Mouse (Mus musculus) gastrocnemius, postnatal 4 days (tissue): ENCODE data around the gene Plekha6. TPM values are rescaled to one million over a fixed set of nuclear protein-coding genes. Genes with fewer than 3 reads are reported as not detected.

Source experiments
- DNase-seq, 2 experiments: peaks; one replicate each; pipeline ENCODE4 v3.0.0; 2021 to 2022; ENCODE audit warnings: low spot score in 2 of 2, mixed read lengths in 2 of 2
- long read RNA-seq, 2 experiments: library from polyadenylated mRNA; stranded (forward); transcript quantifications; one replicate each; pipeline ENCODE4 v2.0.0; 2021
- total RNA-seq, 2 experiments: library from RNA; stranded (reverse); gene quantifications; 2 replicates each; pipeline ENCODE4 v1.2.3; 2021

The Plekha6 gene
- total RNA-seq, result 10 to 100 TPM; 12.6 to 14.4 TPM
- long read RNA-seq, experiment 1, partial matches to known transcripts, result 1 of 5 reads
- long read RNA-seq, experiment 1, other reads (novel, unspliced or antisense), result 4 of 5 reads
- long read RNA-seq, experiment 2, partial matches to known transcripts, result 2 of 8 reads
- long read RNA-seq, experiment 2, other reads (novel, unspliced or antisense), result 5 of 8 reads

DNA sequence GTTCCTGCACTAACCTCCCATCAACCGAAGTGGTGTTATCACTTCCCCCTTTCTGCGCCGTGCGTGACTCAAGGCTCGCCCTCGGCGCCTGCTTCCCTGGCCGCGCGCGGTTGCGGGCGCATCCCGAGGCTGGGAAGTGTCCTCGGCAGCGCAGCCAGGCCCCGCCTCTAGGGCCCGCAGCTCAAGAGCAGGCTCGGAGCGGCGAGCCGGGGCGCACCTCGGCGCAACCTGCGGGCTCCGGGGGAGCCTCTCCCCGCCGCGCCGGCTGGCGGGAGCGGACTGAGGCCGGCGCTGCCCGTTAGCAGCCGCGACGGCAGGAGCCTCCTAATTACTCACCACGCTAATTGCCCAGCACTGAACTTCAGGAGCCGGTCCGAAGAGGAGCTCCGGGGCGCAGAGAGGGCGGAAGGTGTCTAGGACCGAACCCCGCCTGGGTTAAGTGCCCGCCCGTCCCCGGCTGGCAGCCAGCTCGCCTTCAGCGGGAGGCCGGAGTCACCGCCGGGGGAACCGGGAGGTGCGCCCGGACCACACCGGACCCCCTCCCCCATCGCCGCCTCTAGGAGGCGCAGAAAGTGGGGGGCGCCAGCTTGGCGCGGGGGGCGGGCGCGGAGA, at the start of gene Plekha6:
TSS of gene Plekha6 (plus strand) at position 391 of the 612 bp plus-strand sequence.
- DNase-seq, result no peak

DNA sequence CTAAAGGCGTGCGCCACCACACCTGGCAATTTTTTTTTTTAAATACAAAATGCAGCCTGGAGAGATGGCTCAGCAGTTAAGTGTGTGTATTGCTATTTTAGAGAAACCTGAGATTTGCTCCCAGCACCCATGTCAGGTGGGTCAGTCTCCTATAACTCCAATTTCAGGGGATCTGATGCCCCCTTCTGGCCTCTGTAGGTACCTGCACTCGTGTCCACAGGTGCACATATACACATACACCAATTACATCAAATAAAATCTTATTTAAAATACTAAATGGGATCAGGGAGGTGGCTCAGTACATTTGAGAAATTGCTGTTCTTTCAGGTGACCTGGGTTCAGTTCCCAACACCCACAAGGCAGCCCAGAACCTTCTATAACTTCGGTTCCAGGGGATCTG, 47.9 kb upstream of the Plekha6 start:
- DNase-seq, result no peak

DNA sequence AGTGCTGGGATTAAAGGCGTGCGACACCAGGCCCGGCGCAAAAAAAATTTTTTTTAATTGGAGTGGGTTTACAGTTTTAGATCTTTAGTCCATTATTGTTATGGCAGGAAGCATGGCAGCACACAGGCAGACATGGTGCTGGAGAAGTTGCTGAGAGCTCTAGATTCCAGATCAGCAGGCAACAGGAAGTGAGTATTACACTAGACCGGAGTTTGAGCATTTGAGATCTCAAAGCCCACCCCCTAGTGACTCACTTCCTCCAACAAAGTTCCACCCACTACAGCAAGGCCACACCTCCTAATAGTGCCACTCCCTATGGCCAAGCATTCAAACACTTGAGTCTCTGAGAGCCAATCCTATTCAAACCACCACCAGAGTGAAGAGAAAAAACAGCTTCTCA, 45.9 kb upstream of the Plekha6 start:
- no peak for DNase-seq

DNA sequence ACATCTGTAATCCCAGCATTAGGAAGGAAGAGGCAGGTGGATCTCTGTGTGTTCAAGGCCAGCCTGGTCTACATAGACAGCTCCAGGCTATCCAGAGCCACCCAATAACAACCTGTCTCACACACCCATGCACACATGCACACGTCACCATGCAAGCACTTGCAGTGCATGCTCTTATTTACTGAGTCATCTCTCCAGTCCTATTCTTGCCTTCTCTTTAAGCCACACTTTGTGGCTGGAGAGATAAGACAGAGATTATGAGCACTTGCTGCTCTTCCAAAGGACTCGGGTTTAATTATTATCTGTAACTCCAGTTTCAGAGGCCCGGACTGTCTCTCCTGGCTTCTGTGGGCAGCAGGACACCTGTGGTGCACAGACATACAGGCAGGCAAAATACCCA, 45.2 kb upstream of the Plekha6 start:
- no peak for DNase-seq

DNA sequence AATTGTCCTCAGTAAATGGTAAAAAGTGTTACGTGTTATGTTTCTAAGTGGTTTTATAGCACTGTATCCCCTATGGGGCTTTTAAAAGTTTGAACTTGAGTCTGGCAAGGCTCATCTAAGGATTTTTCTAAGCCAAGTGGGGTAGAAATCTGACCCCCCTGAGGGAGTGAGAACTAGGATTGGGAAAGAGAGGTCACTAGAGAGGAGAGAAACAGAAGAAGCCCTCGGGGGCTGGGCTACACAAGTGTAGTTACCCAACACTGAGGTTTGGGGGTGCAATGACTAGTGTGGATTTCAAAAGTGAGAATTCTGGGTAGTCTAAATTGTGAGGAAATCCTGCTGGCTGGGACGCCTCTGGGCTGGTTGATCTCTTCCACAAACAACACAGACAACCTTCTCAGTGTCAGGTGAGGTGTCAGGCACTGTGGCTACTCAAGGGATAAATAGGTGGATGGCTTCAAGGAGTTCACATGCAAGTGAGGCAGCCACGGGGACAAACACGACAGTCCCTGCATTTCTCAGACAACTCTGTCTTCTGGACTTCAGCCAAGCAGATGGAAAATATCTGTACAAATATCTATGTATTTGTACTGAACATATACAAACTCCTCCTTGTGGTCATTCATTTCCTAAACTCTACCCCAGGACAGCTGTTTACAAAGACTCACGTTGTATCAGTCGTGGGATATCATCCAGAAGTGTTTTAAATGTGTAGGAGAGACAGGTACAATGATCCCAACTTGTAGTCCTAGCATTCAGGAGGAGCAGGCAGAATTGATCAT, 43.9 kb upstream of the Plekha6 start:
- DNase-seq, result no peak

DNA sequence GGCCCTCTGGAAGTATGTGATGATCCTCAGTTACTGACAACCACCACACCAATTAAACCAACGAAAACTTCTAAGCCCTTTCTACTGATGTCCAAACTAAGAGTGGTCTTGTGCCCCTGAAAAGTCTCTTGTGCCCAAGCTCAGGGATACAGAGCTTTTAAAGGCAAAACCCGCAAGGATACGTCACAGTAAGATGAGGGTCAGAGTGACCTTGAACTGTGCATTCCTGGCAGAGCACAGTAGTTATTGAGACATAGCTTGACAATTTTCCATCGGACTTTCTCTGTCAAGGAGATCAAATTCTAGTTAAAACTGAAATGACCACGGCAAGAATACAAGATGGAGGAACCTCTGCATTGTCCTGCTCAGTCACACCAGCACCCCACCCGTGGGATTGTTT, 42.8 kb upstream of the Plekha6 start:
- no peak for DNase-seq

DNA sequence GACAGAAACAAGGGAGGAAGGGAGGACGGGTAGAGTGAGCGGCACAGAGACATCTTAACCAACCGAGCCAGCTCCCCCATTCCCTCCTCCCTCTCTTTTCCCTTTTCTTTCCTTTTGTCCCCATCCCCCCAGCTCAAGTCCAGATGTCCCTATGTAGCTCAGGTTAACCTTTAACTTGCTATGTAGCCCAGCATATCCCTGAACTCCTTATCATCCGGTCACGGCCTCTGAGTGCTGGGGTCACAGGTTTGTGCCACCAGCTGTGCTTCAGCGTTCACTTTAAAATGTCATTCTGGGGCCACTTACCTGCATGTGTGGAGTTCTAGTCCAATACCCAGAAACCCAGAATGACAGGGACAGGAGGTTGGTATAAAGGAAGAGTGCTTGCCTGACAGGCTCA, 39.9 kb upstream of the Plekha6 start:
- no peak for DNase-seq

DNA sequence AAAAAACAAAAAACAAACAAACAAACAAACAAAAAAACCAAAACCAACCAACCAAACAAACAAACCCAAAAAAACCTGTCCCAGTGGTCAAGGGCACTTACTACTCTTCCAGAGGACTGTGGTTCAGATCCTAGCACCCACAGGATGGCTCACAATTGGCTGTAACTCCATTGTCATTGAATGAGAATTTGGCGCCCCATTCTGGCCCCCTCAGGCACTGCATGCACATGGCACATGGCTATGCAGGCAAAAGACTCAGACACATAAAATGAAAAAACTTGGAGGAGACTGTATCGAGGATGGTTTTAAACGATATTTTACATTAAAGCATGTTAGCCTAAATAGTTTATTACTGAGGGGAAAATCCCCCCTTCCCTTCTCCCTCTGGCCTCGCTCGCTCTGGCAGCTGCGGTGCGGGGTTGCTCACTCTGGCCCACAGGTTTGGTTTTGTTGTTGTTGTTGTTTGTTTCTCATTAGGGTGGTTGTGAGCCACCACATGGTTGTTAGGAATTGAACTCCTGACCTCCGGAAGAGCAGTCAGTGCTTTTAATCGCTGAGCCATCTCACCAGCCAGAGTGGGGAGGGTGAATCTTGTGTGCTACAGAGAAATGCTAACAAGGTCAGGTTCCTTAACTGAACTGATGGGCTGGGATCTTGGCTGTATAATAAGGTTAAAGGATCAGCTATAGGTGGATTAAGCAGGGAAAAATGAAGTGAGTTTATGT, 38.2 kb upstream of the Plekha6 start:
- no peak for DNase-seq

DNA sequence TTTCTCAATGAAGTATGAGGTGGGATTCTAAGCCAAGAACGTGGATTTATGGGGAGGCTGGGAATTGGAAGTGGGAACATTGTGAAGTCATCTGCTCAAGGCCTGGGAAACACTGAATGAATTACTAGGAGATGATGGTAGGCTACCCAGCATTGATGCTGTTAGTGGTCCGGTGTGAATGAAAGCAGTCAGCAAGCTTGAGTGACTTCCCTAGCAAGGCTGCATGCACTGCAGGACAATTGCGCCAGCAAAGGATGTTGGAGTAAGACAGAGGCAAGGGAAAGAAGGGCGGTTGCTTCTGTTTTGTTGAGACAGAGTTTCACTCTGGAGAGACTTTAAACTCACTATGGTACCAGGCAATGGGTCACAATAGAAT, 37.7 kb upstream of the Plekha6 start:
- DNase-seq, result no peak

DNA sequence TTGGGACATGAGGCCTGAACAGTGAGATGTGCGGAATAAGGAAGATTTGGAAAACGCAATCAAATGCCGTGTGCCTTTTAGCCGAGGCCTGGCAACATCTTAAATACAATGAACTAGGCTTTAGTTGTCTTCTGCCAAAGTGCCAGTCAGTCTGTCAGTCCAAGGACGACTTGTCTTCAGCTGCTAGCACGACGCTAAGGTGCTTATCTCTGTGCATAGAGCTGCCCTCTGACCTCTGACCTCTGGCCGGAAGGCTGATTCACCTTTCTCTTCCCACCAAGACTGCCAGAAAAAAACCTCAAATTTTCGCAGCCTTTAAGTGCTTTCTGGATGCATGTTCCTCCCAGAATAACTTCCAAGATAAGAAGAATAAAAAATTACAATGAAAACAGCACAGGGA, 36.7 kb upstream of the Plekha6 start:
- DNase-seq, result no peak

DNA sequence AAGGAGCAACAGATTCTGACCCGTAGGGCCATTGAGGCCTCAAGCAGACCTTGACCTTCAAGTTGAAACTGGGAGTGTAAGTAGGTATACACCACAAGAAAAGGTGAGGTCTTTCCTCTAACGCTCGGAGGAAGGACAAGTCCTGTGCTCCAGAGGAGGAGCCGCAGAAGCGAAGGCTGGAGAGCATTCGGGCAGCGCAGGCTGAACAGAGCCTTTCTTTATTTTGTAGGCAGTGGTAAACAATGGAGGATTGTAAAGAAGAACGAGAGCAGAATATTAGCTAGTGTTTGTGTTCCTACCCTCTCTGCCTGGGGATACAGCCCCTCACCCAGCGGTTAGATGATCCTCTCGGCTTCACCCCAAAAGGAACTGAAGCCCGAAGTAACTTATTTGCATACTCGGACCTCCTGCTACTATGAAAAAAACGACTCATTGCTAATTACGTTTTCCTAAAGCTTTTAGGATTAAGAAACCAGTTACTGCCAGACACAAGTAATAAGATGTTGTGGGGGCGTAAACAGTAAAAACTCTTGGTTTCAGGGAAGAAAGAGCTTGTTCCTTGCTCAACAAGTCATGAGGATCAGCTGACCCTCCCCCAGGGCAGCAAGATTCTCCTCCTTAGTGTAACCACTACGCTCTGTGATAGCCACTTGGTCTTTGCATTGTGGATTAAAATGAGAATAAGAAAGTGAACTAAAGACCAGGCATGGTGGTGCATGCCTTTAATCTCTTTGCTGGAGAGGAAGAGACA, 34.4 kb upstream of the Plekha6 start:
- DNase-seq, result no peak

DNA sequence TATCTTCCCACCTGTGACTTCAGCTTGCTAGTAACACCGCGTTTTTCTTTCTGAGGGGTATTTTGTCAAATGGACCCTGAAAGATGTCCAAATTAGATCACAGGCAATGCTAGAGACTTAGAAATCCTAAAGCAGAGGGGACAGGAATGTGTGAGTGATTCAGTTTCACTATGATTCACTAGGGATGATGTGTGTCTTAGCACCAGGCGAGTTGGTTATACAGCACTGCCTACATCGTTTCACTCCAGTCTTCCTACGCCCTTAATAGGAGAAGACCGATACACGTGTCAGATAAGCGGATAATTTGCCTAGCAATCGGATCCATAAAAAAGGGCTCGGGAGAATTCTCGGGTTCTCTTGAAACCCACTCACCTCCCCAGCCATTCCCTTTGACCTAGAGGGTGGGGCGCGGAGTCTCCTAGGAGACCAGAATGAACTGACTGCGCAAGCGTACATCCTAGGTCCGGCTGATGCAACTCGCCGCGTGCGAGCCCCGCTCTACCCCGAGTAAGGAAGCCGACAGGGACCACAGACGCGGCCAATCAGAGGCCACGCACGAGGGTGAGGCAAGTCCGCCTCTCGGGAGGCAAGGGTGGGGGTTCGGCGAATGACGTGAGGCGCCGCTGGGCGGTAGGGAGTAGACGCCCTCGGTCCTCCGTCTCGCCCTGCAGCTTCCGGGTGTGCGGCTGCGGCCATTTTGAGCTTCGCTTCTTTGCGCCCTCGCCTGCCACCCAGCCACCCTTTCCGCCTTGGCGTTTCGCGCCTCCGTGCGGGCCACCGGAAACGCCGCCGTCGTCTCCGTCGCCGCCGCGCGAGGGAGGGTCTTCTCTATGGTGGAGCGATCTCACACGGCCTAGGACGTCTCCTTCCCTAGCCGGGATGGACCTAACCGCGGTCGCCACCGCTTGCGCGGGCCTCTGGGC, 33.1 kb upstream of the Plekha6 start, which contains the start of gene Ppp1r15b:
TSS of gene Ppp1r15b (plus strand) at position 506 of the 923 bp plus-strand sequence.
- peak; percentile 93 to 98 for DNase-seq

DNA sequence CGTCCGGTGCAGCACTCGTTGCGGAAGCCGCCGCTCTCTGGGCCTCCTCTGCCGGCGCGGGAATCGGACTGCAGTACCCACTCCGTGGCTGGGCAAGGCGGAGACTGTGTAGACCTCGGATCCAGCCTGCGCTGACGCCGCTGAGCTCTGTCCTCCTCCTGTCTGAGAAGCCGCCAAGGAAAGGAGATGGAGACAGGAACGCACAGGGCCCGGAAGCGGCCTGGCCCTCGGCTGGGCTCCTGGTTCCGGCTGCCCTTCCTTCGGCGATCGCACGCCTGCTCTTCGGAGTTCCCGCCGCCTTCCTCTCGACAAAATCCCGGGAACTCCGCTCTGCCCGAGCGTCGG, 32.5 kb upstream of the Plekha6 start:
- DNase-seq, result no peak

DNA sequence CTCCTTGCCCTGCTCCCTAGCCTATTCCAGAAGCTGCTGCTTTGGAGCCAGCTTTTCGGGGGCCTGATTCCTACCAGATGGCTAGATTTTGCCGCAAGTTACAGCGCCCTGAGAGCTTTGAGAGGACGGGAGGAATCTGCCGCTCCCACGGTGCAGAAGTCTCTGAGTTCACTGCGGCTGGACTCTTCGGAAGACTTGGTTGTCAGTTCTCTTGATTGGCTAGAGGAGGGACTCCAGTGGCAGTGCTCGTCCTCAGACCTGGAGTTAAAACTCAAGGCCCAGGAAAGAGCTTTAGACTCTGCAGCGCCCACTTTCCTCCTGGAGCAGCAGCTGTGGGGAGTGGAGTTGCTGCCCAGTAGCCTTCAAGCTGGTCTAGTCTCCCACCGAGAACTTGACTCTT, 32.1 kb upstream of the Plekha6 start:
- DNase-seq, result no peak

DNA sequence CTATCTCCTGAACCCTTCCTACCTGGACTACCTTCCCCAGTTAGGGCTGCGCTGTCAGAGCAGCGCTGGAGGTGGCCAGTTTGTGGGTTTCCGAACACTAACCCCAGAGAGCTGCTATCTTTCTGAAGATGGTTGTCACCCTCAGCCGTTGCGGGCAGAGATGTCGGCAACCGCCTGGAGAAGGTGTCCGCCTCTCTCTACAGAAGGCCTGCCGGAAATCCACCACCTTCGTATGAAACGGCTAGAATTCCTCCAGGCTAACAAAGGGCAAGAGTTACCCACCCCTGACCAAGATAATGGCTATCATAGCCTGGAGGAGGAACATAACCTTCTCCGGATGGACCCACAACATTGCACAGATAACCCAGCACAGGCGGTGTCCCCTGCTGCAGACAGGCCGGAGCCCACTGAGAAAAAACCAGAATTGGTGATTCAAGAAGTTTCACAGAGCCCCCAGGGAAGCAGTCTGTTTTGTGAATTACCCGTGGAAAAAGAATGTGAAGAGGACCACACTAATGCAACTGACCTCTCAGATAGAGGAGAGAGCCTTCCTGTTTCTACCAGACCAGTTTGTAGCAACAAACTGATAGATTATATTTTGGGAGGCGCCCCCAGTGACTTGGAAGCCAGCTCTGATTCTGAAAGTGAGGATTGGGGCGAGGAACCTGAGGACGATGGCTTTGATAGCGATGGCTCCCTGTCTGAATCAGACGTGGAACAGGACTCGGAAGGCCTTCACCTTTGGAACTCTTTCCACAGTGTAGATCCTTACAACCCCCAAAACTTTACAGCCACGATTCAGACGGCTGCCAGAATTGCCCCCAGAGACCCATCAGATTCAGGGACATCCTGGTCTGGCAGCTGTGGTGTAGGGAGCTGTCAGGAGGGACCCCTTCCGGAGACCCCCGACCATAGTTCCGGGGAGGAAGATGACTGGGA, 31.4 kb upstream of the Plekha6 start:
- DNase-seq, result no peak

DNA sequence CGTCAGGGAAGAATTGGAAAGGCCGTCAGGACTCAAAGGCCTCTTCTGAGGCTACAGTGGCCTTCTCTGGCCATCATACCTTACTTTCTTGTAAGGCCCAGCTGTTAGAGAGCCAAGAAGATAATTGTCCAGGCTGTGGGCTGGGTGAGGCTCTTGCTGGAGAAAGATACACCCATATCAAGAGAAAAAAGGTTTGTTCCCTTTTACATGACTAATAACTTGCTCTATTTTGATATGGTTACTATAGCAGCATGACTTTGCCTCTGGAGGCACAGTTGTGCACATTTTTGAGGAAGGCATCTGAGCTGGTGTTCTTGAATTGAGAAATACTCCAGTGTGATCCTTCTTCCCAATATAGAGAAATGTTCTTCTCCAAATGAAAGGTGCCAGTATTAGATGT, 30.6 kb upstream of the Plekha6 start:
- no peak for DNase-seq

DNA sequence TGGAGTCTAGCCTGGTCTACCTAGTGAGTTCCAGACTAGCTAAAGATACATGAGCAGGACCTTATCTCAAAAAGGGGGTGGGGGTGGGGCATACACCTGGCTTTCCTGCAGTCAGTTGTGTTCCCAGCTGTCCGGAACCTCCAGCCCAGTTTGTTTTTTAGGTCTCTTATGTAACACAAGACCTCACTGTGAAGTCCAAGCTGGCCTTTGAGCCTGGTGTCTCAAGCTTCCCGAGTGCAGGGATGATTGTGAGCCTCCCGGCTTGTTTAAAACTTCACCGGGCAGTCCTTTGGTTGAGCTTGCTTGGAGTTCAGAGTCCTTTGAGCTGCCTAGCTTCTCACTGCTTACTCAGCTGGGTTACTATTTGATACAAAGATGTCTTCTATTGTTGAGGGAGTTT, 29.9 kb upstream of the Plekha6 start:
- no peak for DNase-seq

DNA sequence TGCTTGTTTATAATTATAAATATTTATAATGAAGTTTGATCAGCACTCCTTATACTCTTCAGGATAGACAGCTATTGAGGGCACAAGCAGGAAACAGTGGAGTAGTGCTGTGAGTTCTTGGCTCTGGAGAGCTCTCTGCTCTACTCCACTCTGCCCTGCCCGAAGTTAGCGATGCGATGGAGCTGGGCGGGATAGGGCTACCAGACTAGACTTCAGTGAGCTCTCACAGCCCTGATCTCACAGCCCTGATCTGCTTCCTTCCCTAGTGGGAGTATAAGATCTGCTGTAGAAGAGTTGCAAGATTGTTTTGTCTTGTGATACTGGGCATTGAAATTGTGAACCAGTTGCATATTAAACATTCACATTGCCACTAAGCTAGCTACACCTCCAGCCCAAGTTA, 29.1 kb upstream of the Plekha6 start:
- no peak for DNase-seq

DNA sequence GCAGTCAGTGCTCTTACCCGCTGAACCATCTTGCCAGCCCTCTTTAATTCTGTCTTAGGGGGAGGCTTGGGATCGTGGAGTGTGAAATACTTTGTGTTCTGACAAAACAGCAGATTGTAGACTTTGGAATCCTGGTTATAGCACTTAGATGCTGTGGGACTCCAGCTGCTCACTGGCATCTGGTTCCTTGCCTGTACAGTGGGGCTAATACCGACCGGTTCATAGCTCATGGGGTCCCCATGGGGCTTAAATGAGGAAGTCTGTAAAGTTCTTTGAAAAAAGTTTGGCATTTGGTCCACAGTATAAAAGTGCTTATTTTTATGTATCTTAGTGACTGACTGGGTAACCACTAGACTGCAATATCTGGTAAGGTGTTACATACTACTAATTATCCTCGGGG, 28.2 kb upstream of the Plekha6 start:
- DNase-seq, result no peak
